Mouse (Mus musculus) embryonic facial prominence, embryonic 12.5 days (tissue): ENCODE measurements around the gene Spata2. TPM values are rescaled to one million over a fixed set of nuclear protein-coding genes. Genes with fewer than 3 reads are reported as not detected.

ENCODE experiments used
- ATAC-seq: fragments of 200-750 bp; cut with Nextera tagmentation; 2 replicates; pipeline ENCODE4 v1.8.0; 2017; ENCODE audit not compliant: insufficient number of reproducible peaks, insufficient read depth, low FRiP score, low TSS enrichment
- H3K27ac ChIP-seq: fragments of 300-500 bp; sonication (generic); 2 replicates; pipeline ENCODE4 v1.5.1; 2016; ENCODE audit warnings: mild to moderate bottlenecking
- H3K27me3 ChIP-seq: fragments of 300-500 bp; sonication (generic); 2 replicates; pipeline ENCODE4 v1.6.1; 2016; ENCODE audit warnings: mild to moderate bottlenecking, moderate library complexity
- H3K36me3 ChIP-seq: fragments of 300-500 bp; sonication (generic); 2 replicates; pipeline ENCODE4 v1.6.1; 2016; ENCODE audit warnings: mild to moderate bottlenecking
- H3K4me1 ChIP-seq: fragments of 300-500 bp; sonication (generic); 2 replicates; pipeline ENCODE4 v1.6.1; 2016
- H3K4me2 ChIP-seq: fragments of 300-500 bp; sonication (generic); replicated peaks from 2 replicates; pipeline ENCODE4 v1.6.1; 2016; ENCODE audit warnings: mild to moderate bottlenecking, moderate library complexity
- H3K4me3 ChIP-seq: fragments of 300-500 bp; sonication (generic); 2 replicates; pipeline ENCODE4 v1.5.1; 2016; ENCODE audit warnings: mild to moderate bottlenecking
- H3K9ac ChIP-seq: fragments of 300-500 bp; sonication (generic); 2 replicates; pipeline ENCODE4 v1.6.1; 2016; ENCODE audit warnings: mild to moderate bottlenecking, moderate library complexity
- H3K9me3 ChIP-seq: fragments of 300-500 bp; sonication (generic); 2 replicates; pipeline ENCODE4 v1.6.1; 2016; ENCODE audit warnings: mild to moderate bottlenecking, moderate library complexity
- WGBS: fragments of 180-500 bp; shearing (Covaris S2); methylation state at CpG from one replicate; pipeline ENCODE4 v1.1.7; 2016; 5-methylcytosine and 5-hydroxymethylcytosine counted together
- polyA plus RNA-seq: library from polyadenylated mRNA; unstranded; fragments of >200 nt; fragmentation: Nextera tagmentation; extraction: Ambion mirVana; gene quantifications from 2 replicates; pipeline ENCODE4 v1.2.1, GENCODE M21; 2016

Gene Spata2
- polyA plus RNA-seq, 1 experiment from 2014 or later, result 16.3 TPM

GRCm38 (mm10) chr2:167476200-167476688 is 16.4 kb downstream of the Spata2 start:
- Histone ChIP-seq H3K27me3 (no peaks in the 10 kb centered on the region), H3K27ac (peak overlapping the region; percentile 73), H3K36me3 (peaks cover 44% of the 10 kb centered on the region), H3K9me3 (no peaks in the 10 kb centered on the region), H3K4me1 (peaks cover 13% of the 10 kb centered on the region), H3K4me3 (no peak overlapping the region), H3K4me2 (no peak overlapping the region), H3K9ac (peak overlapping the region; percentile 34)
- WGBS, result 34% methylated on average over 7 of the region's 7 CpGs
- 0 out of 2 replicates have a peak, but pooled peaks have one; percentile 18 for ATAC-seq

GRCm38 (mm10) chr2:167475596-167475995 is 17.1 kb downstream of the Spata2 start:
- Histone ChIP-seq H3K4me2 (no peak overlapping the region), H3K4me3 (no peak overlapping the region), H3K36me3 (peaks cover 50% of the 10 kb centered on the region), H3K9ac (peak overlapping the region; percentile 34; the same call in 1 of the 2 replicates), H3K4me1 (peaks cover 13% of the 10 kb centered on the region), H3K9me3 (no peaks in the 10 kb centered on the region), H3K27ac (peak overlapping the region; percentile 73), H3K27me3 (no peaks in the 10 kb centered on the region)
- 70% methylated on average over 5 of the region's 5 CpGs for WGBS
- ATAC-seq, result no peak

GRCm38 (mm10) chr2:167474218-167474617 is 18.5 kb downstream of the Spata2 start:
- no peak overlapping the region for H3K27ac ChIP-seq
- H3K4me1 ChIP-seq, result peaks cover 13% of the 10 kb centered on the region
- no peak for ATAC-seq
- H3K9me3 ChIP-seq, result no peaks in the 10 kb centered on the region
- H3K36me3 ChIP-seq, result peaks cover 64% of the 10 kb centered on the region
- H3K9ac ChIP-seq, result no peak overlapping the region
- no peak overlapping the region for H3K4me3 ChIP-seq
- H3K27me3 ChIP-seq, result no peaks in the 10 kb centered on the region
- H3K4me2 ChIP-seq, result no peak overlapping the region
- 91% methylated on average over 6 of the region's 6 CpGs for WGBS

- no peaks in the 10 kb centered on the region for H3K27me3 ChIP-seq
- H3K9ac ChIP-seq, result no peak overlapping the region
- H3K4me3 ChIP-seq, result no peak overlapping the region
- H3K4me1 ChIP-seq, result peaks cover 9% of the 10 kb centered on the region
- H3K27ac ChIP-seq, result no peak overlapping the region
- no peak overlapping the region for H3K4me2 ChIP-seq
- no peak for ATAC-seq
- WGBS, result 86% methylated on average over 6 of the region's 6 CpGs
- H3K9me3 ChIP-seq, result no peaks in the 10 kb centered on the region
- H3K36me3 ChIP-seq, result peaks cover 71% of the 10 kb centered on the region
Measured at GRCm38 (mm10) chr2:167471585-167471984, 21.1 kb downstream of the Spata2 start.

DNA sequence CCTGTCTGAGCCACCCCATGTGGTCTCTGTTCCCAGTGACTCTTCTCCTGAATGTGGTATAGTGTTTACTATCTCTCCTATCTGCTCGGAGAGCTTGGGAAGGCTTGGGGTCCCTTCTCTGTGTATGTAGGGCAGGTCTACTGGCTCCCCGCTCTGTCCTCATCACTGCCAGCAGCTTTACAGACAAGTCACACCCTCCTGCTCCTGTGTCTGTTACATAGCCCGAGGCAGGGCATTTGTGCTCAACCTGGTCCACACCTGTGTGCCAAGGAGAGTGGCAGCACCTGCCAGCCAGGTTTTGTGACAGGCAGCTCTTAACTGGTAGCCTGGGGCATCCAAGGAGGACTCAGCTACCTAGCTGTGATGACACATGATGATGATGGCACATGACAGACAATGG is 22.1 kb downstream of the Spata2 start:
- Histone ChIP-seq H3K36me3 (peaks cover 81% of the 10 kb centered on the region), H3K4me1 (no peaks in the 10 kb centered on the region; the same call in 1 of the 2 replicates), H3K9ac (no peak overlapping the region), H3K4me3 (no peak overlapping the region), H3K27ac (no peak overlapping the region), H3K4me2 (no peak overlapping the region), H3K9me3 (no peaks in the 10 kb centered on the region), H3K27me3 (no peaks in the 10 kb centered on the region)
- 80% methylated on average over 3 of the region's 3 CpGs for WGBS
- no peak for ATAC-seq

DNA sequence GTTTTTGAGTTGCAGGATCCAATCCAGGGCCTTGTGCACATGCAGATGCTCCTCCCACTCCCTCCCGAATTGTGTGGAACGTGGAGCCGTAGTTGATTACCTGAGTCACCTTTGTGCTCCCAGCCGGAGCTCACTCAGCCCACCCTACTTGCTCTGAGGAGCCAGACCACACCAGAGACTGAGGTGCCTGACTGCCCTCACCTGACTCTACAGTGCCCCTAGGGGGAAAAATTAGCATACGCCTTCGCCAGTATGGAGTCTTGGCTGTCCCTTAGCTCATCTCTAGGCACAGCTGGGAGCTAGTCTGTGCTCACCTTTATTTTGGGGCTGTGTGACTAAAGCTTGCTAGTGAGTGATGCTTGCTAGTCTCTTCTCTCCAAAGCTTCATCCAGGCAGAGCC is 24.2 kb downstream of the Spata2 start:
- H3K9ac ChIP-seq, result no peak overlapping the region
- no peak overlapping the region for H3K27ac ChIP-seq
- no peak overlapping the region for H3K4me2 ChIP-seq
- no peak for ATAC-seq
- no peaks in the 10 kb centered on the region for H3K9me3 ChIP-seq
- no peaks in the 10 kb centered on the region for H3K4me1 ChIP-seq
- no peak overlapping the region for H3K4me3 ChIP-seq
- H3K36me3 ChIP-seq, result peaks cover 73% of the 10 kb centered on the region
- WGBS, result 78% methylated on average over 6 of the region's 6 CpGs
- no peaks in the 10 kb centered on the region for H3K27me3 ChIP-seq

- no peaks in the 10 kb centered on the region for H3K9me3 ChIP-seq
- H3K36me3 ChIP-seq, result peaks cover 61% of the 10 kb centered on the region
- H3K9ac ChIP-seq, result no peak overlapping the region
- ATAC-seq, result no peak
- no peak overlapping the region for H3K4me3 ChIP-seq
- 81% methylated on average over 5 of the region's 5 CpGs for WGBS
- H3K4me2 ChIP-seq, result no peak overlapping the region
- no peaks in the 10 kb centered on the region for H3K4me1 ChIP-seq
- H3K27me3 ChIP-seq, result no peaks in the 10 kb centered on the region
- no peak overlapping the region for H3K27ac ChIP-seq
Measured at GRCm38 (mm10) chr2:167467214-167467613, 25.5 kb downstream of the Spata2 start.

DNA sequence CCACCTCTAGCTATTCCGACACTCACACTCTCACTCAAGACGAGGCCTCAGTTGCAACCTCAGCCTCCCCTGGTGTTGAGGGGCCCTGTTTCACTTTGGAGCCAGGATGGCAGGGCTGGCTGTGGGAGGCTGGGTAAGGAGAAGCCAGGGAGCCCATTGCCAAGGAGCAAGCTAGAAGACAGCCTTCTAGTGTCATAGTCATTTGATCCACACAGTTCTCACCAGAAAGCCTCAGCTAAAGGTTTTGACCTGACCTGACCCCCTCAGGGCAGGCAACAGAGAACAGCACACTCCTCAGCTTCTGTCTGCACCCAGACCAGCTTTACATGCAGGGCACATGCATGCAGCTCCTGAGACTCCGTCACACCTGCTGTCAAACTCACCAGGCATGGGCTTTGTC is 26.7 kb downstream of the Spata2 start:
- no peak overlapping the region for H3K9ac ChIP-seq
- H3K27ac ChIP-seq, result no peak overlapping the region
- H3K4me1 ChIP-seq, result no peaks in the 10 kb centered on the region
- H3K27me3 ChIP-seq, result no peaks in the 10 kb centered on the region
- H3K36me3 ChIP-seq, result peaks cover 56% of the 10 kb centered on the region
- no peak overlapping the region for H3K4me3 ChIP-seq
- no peaks in the 10 kb centered on the region for H3K9me3 ChIP-seq
- 82% methylated on average over 3 of the region's 3 CpGs for WGBS
- ATAC-seq, result no peak
- H3K4me2 ChIP-seq, result no peak overlapping the region

- H3K4me2 ChIP-seq, result no peak overlapping the region
- no peak overlapping the region for H3K9ac ChIP-seq
- H3K27me3 ChIP-seq, result no peaks in the 10 kb centered on the region
- H3K4me1 ChIP-seq, result no peaks in the 10 kb centered on the region
- ATAC-seq, result no peak
- no peak overlapping the region for H3K4me3 ChIP-seq
- H3K36me3 ChIP-seq, result peaks cover 55% of the 10 kb centered on the region
- H3K27ac ChIP-seq, result no peak overlapping the region
- no peaks in the 10 kb centered on the region for H3K9me3 ChIP-seq
- WGBS, result 93% methylated on average over 5 of the region's 5 CpGs
Measured at GRCm38 (mm10) chr2:167463802-167464201, 28.9 kb downstream of the Spata2 start.

DNA sequence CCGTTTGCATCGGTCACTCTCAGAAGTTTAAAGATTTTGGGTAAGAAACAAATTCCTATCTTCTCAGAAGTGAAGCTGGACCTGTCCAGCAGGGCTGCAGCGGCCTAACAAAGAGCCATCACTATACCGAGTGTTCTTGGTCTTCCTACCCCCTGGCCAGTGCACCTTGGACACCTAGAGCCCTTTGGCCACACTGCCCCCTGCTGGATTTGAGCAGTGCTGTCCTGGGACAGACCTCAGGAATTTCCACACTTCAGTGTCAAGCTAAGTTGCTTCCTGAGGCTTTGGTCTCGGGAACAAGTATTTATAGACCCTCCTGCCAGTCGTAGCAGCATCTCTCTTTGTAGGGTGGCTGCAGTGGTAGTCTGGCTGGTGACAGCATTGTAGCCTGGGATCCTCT is 29.7 kb downstream of the Spata2 start:
- 69% methylated on average over 6 of the region's 6 CpGs for WGBS
- Histone ChIP-seq H3K4me1 (no peaks in the 10 kb centered on the region), H3K36me3 (peaks cover 56% of the 10 kb centered on the region), H3K9me3 (no peaks in the 10 kb centered on the region), H3K9ac (no peak overlapping the region), H3K4me3 (no peak overlapping the region), H3K27ac (no peak overlapping the region), H3K4me2 (no peak overlapping the region), H3K27me3 (no peaks in the 10 kb centered on the region)
- ATAC-seq, result no peak

- Histone ChIP-seq H3K9me3 (no peaks in the 10 kb centered on the region), H3K4me2 (no peak overlapping the region), H3K9ac (no peak overlapping the region), H3K36me3 (peaks cover 68% of the 10 kb centered on the region), H3K4me1 (no peaks in the 10 kb centered on the region), H3K27ac (no peak overlapping the region), H3K4me3 (no peak overlapping the region), H3K27me3 (no peaks in the 10 kb centered on the region)
- 93% methylated on average over 6 of the region's 6 CpGs for WGBS
- no peak for ATAC-seq
Measured at GRCm38 (mm10) chr2:167459071-167459865, 33.4 kb downstream of the Spata2 start.

GRCm38 (mm10) chr2:167458548-167458947 is 34.1 kb downstream of the Spata2 start:
- no peak overlapping the region for H3K4me3 ChIP-seq
- no peak for ATAC-seq
- peaks cover 76% of the 10 kb centered on the region for H3K36me3 ChIP-seq
- no peak overlapping the region for H3K9ac ChIP-seq
- 88% methylated on average over 3 of the region's 3 CpGs for WGBS
- H3K27me3 ChIP-seq, result no peaks in the 10 kb centered on the region
- H3K4me1 ChIP-seq, result no peaks in the 10 kb centered on the region
- H3K9me3 ChIP-seq, result no peaks in the 10 kb centered on the region
- H3K4me2 ChIP-seq, result no peak overlapping the region
- no peak overlapping the region for H3K27ac ChIP-seq
